Mouse (Mus musculus): Measurements from ENCODE around the gene Mitf. TPM values are rescaled to one million over a fixed set of nuclear protein-coding genes. Genes with fewer than 3 reads are reported as not detected.

Mitf gene
- polyA plus RNA-seq, 2 experiments from 2014 or later = 0.40 to 0.78 TPM

DNA sequence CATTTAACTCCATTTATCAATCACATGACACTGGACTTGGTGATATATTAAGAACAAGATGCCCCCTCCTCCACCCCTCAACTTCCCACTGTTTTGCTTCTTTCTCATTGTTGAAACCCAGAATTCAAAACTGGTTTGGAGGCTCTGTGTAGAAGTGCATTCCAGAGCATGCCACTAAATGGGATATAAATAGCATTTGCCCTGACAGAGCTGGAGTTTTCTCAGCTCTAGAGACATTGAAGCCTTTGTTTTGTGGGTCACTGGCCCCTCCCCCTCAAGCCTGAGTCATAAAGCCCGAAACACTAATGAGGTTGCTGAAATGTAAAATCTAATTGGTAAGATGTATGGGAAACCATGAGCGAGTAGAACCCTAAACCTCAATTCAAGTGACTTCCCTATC lies 76.6 kb downstream of the Mitf start:
- ATAC-seq = no peak

DNA sequence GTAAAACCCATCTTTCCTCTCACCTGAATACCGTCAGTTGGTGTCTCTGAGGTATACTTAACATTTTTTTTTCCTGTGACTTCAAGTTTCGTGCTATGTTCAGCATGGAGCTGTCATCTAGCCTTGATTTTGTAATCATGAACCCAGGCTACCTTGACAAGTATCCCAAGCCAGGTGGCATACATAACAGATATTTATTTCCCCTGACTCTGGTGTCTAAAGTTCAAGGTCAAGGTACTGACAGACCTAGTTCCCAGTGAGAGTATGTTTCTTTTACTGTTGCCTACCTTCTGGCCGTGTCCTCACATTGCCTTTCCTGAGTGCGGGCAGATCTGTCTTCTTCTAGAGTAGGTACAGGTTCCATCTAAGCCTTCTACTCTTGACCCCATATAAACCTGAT lies 78.1 kb downstream of the Mitf start:
- no peak for ATAC-seq

DNA sequence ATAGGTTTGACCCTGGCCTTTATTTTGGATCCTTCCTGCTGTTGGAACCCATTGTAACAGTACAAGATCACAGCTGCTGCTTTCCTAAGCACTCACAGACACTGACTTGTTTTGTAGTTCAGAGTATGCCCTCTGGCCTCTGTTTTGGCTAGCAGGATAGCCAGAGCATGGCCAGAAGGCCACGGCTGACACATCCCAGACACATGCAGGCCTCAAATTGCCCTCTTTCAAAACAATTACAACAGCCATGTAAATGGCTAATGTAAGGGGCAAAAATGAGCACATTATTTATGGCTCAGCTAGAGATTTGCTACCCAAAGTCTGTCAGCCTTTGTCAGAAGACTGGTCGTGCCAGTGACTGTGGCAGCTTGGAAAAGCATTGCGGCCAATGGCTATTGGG lies 78.8 kb downstream of the Mitf start:
- ATAC-seq = no peak

DNA sequence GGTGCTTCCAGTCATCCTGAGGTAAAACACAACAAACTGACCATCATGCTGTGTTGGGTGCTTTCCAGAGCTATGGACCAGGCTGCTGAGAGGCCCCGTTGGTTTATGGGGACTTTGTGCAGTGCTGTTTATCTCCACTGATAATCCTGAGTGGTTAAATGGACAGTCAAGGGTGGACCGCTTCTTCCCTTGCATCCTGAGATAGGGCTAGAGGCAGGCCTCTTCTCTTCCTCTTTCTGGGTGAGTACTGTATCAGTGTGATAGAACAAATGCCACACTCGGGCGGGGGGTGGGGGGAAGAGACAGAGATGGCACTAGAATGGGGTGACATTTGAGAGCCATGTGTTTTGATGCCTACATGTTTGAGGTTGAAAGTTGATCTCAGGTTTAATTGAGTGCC lies 81.0 kb downstream of the Mitf start:
- ATAC-seq = no peak

DNA sequence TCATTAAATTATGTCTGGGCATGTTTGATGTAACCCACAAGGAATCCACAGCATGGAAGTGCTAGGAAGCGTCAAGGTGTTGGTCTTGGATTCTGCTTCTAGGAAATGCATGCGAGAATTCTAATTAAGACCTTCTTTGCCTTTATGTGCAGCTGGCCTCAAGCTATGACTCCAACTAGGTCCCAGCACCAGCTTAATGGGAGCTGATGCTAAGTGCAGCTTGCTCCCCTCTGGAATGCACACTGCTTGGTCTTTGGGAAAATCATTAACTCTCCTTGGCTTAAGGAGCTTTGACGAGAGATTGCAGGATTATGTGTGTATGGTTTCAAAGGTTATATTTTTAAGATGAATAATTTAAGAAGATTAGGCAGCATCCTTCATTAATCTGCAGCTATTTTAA lies 81.7 kb downstream of the Mitf start:
- ATAC-seq = no peak

DNA sequence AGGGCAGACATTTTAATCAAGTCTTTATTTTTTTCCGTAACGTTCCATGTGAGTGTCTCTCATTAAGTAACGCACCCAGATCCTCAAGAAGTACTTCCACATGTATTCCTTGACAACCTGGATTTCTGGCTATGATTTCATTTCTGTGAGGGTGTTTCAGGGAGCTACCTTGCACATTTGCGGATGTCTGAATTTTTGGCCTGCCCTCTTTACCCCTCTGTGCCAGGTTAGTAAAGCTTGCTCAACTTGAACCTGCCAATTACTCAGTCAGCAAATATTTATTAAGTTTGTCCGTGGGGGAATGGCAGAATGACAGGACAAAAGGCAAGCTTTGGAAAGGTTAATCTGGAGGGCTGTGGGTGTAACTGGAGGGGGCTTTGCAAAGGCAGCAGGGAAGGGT lies 86.7 kb downstream of the Mitf start:
- ATAC-seq = no peak

DNA sequence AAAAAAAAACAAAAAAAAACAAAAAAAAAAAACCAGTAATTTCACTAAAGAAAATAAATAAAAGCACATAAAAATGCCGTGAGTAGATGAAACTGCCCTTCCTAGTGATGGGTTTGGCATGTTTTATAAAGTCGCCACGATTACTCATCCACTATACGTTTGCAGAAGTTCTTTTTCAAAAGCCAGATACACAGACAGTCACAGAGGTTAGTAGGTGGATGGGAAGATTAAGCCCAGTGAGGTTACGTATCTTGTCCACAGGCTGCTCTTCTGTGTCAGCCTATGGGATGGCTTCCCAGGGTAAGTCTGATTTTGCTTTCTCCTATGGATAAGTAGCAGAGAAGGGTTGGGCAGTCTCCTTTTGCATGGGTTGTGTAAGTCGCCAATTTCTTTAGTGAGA lies 90.3 kb downstream of the Mitf start:
- no peak for ATAC-seq

DNA sequence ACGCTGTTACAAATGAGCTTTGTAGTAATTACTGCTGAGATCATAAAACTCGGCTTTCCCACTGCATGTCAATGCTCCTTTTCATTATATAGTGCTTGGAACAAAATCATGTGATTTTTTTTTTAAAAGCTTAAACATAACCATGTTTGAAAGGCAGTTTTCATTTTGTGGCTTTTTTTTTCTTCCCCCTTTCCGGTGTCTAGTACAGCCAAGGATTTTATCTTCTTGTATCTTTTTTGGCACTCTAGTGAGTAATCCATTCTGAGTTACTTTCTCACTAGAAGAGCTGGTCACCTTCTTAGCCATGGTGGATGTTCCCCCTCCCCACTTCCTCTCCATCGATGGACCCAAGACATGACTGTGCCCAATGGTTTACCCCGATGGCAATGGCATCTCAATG lies 91.2 kb downstream of the Mitf start:
- no peak for ATAC-seq

DNA sequence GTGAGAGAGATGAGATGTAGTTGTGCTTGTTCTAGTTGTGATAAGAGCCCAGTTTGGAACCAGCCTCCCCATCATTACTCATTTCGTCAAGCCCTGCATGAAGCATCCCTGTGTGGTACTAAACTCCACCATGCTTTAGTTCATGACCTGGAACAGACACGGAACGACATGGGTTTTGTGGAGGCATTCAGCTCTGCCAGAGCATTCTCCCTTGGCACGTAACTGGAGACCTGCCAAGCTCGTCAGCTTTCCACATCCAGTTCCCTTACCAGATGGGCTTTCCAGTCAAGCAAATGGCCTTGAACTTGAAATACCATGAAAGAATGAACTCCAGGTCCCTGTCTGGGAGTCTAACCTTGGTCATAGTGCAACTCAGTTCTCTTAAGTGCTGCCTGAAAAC lies 94.7 kb downstream of the Mitf start:
- ATAC-seq = no peak

DNA sequence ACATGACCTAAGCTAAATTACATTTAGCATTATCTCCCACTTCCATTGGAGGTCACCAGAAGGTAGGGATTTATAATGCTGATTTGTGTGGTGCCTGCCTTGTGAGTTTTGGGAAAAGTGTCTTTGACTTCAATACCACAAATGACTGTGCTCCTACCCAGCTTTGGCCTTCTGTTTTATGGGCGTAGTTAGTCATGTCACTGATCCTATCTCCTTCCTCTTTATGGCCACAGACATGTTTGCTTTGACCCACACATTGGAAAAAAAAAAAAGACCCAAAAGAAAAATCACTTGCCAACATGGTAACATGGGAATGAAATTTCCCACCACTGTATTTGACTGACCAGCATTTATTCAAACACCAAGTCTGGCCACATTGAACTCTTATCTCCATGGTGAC lies 95.4 kb downstream of the Mitf start:
- no peak for ATAC-seq

DNA sequence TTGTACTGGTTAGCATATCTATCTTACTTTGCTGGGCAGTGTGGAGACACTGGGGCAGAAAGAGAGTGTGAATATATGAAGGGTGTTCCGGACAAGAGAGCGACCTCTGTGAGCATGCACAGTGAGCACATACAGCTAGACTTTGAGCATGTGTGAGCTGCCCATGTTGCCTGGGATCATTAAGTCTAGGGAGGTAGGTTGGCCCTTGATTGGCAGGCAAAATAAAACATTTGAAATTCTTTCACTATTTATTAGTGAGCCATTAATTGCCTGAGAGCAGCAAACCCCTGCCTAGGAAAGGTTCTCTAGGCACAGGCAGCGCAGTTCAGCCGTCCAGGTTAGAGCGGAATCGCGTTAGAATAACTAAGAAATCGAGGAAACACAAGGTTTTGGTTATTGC lies 107.9 kb downstream of the Mitf start:
- ATAC-seq = no peak

DNA sequence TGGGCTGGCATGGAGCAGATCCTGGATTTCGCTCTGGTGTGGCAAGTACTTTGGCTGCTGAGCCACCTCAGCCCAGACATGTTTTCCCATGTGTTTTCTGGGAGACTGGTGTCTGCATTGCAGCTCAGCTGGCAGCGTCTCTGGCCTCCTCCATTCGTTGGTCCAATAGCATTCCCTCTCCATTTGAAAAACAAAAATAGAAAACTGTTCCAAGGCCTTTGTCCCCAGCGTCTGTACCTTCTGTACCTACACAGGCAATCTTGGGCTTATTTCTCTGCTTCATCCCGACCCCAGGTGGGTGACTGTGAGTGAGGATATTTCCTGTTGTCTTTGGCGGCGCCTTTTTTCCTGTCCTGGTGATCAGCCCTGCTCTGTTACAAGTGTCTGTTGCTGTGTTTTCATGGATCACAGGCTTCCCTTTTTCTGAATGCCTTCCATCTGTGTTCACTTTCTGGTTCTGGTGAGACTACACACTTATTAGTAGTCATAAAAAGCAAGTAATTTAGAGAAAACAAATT lies 109.6 kb downstream of the Mitf start:
- no peak for ATAC-seq

DNA sequence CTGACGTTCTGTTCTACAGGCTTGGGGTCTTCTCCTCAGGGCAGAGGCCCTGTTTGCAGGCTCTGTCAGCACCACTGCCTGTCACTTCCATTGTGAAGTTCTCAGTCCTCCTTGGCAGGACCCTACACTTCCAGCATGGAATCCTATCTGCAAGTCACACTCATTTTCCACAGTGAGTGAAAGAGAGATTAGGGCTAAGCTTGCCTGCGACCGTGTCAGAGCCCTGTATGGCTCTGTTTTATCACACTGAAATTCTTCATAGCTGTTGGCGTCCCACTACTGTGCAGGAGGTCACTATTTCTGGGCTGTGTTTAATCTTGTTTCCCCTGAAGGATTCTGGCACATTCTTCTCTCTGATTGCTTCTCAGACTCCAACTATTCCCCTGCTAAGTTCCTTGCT lies 111.2 kb downstream of the Mitf start:
- no peak for ATAC-seq

DNA sequence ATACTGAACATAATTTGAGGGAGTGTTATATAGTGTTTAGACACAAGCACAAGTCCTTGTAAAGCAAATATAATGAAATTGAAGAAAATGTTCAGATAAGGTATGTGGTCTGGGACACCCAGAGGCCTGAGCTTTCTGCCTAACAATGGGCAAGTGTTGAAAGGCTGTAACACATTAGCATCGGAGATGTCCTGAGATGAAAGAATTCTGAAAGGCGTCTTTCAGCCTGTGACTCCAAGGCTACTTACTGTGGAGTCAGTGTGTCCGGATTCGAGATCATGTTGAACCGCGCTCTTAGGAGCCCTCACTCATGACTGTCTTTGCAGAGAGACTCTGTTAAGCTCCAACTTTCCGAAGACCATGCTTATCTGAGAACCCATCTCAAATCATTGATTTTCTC lies 111.6 kb downstream of the Mitf start:
- no peak for ATAC-seq

DNA sequence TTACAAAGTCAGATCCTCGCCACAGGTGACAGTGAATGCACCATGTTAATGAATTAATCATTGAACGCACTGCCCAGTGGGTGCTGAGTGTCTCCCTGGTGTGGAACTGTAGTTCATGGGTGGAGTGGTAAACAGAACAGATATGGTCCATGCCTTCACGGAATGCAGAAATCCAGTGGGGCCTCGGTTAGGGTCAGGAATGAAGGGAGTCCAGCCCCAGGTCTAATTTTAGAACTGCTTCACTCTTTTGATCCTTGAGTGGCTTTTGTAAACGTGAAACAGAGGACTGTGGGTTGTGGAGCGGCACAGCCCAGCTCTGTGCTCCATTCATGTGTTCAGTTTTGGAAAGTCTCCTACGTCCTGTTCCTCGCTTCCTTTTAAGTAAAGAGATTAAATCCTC lies 112.4 kb downstream of the Mitf start:
- ATAC-seq = no peak

DNA sequence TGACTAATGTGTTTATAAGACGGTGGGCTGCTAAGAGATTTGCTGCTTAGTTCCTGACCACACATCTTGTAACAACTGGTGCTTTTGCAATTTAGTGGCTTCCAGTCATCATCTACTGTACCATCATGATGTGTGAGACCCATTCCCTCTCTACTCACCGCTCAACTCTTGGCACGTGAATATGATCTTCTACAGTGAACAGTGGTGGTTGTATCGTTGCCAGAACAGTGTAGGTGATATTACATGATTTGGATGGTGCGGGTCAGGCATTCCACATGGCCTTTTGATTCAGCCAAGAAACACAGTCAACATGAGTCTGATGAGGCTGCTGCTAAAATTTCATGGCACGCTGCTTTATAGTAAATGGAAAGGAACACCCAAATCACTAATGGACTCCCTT lies 114.7 kb downstream of the Mitf start:
- no peak for ATAC-seq

DNA sequence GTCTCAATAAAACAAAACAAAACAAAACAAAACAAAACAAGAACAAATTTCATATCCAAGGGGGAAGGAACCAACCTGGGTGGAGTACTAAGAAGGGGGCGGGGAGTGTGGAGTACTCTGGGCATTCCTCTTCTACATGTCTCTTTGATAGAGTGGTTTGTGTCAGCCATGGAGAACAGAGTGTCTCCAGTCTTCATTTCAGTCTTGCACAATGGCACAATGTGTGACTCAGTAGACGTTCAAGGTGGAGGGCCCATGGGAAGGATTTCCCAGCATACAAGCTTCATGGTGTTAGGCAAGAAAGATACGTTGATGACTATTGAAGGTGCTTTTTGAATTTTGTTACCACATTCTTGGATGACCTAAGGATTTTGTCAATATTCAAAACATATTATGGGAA lies 117.4 kb downstream of the Mitf start:
- no peak for ATAC-seq

DNA sequence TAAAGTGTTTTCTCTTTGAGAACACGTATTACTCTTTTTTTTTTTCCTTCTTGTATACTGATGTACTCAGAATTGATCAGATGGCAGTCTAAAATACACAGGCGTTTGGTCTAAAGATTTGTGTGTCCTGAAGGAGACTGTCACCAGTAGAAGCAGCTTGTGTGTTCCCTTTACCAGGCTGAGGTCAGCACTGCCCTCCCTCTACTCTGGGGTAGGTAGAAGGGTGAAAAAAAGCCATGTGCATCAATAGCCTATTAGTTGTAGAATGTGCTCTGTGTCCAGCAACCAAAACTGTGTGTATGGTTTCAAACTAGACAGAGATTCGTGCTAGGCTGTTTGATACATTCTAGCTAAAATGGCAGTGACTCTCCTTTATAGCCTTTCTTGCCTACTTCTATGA lies 122.2 kb downstream of the Mitf start:
- ATAC-seq = no peak

DNA sequence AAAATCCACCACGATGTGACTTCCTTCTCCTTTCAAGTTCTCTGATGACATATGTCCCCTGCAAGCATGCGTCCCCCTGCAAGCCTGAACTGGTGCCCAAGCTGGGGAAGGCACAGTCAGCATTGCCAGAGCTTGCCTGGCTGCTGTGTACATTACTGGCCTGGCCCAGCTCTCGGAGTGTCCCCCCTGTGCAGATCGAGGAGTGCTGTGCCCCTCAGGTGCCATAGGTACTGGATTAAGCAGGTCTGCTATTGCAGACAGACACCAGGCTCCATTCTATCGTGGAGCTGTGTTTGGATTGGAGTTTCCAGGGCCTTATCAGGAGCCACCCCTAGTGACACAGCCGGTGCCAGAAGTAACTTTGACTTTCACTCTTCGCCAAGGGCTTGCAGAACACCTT lies 122.6 kb downstream of the Mitf start:
- no peak for ATAC-seq

DNA sequence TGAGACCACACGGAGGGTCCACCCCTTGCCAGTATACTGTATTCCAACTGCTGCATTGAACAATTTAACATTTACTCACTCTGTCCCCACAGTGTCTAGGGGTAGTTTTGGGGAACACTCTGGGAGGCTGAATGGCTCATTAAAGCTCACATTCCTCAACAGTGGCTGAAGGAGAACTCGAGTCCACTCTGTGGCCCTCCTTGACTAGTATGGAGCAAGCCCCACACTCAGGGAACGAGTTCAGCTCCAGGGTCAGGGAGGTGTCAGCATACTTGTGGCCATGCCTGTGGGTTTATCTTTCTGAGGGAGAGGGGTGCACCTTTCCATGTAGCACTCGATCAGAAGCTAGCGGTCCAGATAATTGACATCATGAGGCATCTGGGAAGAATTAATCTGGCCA lies 130.3 kb downstream of the Mitf start:
- no peak for ATAC-seq

DNA sequence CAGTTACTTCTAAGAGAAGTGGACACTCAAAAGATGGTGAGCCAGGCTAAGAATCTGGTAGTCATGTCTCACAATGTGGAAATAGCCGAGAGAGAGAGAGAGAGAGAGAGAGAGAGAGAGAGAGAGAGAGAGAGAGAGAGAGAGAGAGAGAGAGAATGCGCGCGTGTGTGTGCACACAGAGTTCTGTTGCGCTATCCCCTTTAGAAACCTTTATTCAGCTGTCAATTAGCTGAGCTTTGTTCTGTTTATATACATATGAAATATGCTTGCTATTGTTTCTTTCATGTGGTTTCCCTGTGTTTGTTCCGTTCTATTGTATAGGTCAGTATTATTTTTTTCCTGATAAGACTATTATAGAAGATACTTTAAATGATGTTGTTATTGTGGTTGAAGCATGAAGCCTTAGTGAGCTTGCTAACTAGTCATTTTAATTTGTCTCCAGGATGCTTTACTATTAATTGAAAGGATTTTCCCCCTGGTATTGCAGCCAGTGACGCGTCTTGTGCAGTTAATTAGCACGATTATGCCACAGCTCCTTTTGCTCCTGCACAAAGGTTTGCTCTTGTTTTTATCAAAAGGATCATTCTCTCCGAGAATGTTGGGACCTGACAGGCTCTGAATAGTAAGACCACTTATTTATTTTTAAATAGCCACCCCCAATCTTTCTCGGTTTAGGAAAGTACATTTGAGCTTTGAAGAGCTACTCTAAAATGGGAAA lies 131.2 kb downstream of the Mitf start:
- no peak for ATAC-seq

DNA sequence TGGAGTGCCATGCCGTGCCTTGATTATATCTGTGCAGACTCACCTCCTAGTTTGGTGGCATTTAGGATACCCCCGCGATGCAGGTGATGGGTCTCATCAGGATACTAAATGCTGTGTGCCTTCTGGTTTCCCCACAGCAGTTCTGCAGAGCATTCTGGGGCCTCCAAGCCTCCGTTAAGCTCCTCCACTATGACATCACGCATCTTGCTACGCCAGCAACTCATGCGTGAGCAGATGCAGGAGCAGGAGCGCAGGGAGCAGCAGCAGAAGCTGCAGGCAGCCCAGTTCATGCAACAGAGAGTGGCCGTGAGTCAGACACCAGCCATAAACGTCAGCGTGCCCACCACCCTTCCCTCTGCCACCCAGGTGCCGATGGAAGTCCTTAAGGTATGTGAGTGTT lies 134.1 kb downstream of the Mitf start:
- ATAC-seq = no peak

DNA sequence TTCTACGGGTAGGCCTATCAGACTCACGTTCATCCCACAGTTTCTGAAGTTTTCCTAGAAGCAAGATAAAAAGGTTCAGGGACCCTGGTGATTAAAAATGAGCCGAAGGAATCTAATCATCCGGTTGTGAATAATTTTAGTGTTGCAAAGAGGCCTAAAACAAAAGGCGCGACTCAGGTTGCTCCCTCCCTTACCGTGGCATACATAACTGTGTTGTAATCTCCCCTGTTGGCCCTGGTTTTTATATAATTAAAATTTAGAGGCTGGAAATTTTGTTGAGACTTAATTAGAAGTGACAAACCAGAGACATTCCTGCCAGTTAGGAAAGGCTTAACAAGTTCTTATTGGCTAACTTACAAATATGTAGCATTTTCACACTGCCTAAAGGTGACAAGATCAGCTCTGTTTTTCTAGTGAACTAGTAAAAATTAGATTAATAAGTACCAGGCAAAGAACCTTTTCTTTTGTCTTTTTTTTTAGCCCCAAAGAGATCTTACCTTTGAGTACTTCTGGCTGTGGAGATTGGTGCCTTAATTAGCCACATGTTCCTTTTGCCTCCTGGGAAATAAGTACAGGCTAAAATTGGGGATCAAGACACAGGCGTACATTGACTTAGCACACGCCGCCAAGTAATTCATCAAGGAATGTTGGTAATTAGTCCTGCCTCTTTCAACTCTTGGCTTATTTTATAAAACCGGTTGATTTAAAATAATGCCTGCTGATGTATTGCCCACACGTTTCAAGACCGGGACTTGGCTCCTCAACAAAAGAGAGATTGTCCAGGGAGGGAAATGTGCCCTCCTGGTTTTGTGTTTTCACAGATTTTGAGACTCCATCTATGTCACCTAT lies 143.4 kb downstream of the Mitf start:
- ATAC-seq = no peak

DNA sequence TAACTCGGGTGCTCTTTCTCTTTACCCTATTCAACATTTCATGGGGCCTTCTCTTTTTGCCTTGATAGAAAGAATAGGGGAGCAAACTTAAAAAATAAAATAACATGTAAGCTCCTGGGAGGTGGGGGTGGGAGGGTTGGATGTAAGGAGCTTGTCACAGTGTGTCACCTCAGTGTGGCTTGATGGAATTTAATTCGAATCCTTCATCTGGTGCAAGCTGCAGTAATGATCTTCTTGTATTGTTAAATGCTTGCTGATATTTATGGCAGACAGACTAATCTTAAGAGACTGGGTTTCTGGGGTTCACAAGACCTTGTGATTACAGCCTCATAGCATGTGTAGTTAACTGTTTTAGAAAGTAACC lies 144.0 kb downstream of the Mitf start:
- no peak for ATAC-seq

Data from activated CD4-positive, CD25-positive, alpha-beta regulatory T cell, adult 4 months (primary cell).